ENCODE assay signal across 13 mouse cellular contexts in the genomic region with DNA sequence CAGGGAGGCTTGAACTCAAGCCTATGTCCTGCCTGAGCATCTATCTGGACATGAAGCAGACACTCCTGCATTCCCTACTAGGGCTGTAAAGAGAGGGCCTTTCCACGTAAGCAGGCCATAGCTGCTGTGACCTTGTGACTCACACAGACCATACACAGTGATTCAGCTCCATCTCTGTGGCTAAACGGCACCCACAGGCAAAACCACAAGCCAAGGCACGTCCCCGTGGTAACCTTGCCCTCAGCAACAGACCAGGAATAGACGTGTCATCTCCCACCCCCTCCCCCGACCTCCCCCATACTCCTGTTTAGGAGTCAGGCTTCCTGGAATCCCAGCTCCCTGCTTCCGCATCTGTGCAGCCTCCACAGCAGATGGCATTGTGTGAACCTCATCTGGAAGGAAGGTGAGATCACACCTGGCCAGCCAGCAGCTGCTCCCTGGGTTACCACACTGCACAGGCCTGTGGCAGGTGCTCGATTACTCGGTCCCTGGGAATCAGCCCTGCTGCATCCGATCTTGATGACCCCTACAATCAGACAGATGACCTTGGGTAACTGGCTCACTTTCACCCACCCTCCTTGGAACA.
DNase-seq lines count a peak whose midpoint lies in the region; ATAC-seq and TF ChIP-seq lines count a peak whose summit lies in the region.
"Had no signal": no experiment of that assay in that cellular context is flagged by ENCODE, and none has a peak within 500 bp of the region (broad histone marks: within the 10 kb centered on the region; RNA-seq: fewer than 3 reads in every experiment).

No protein-coding gene starts in this region.

- no peaks in the 10 kb centered on the region for H3K4me1 ChIP-seq in midbrain, embryonic 16.5 days (ENCODE audit: control insufficient read depth, insufficient read depth, low read length)

- no peaks in the 10 kb centered on the region for H3K27me3 ChIP-seq in C2C12 (ENCODE audit: control insufficient read depth, insufficient read depth, insufficient read length)
- no peaks in the 10 kb centered on the region for H3K27me3 ChIP-seq in midbrain, embryonic 16.5 days (ENCODE audit: control insufficient read depth, insufficient read depth, low read depth, low read length)
- H3K27me3 ChIP-seq: neural tube, embryonic 13.5 days had no signal

- WGBS in midbrain, embryonic 16.5 days, result 58% methylated on average over 10 of the region's 10 CpGs

- no peak overlapping the region for H3K4me3 ChIP-seq in C2C12 (ENCODE audit: insufficient read depth, poor library complexity, severe bottlenecking)
- H3K4me3 ChIP-seq in midbrain, embryonic 16.5 days (ENCODE audit: low read depth, low read length), result no peak overlapping the region
- H3K4me3 ChIP-seq: gastrocnemius, adult 2 months; limb, embryonic 10.5 days; midbrain, embryonic 10.5 days; neural tube, embryonic 13.5 days had no signal

- H3ac ChIP-seq in C2C12 (ENCODE audit: control insufficient read depth, insufficient read length, low read depth), result peak overlapping the region; percentile 2

- no peaks in the 10 kb centered on the region for H3K9me3 ChIP-seq in midbrain, embryonic 16.5 days (replicated peaks; ENCODE audit: control insufficient read depth, low read length, poor library complexity, severe bottlenecking)
- H3K9me3 ChIP-seq: limb, embryonic 10.5 days; midbrain, embryonic 10.5 days; neural tube, embryonic 13.5 days had no signal

- H3K9ac ChIP-seq in midbrain, embryonic 16.5 days (ENCODE audit: low read depth, low read length), result no peak overlapping the region
- H3K9ac ChIP-seq: neural tube, embryonic 13.5 days had no signal

- no peak overlapping the region for H3K27ac ChIP-seq in midbrain, embryonic 16.5 days (ENCODE audit: low read length)
- H3K27ac ChIP-seq: gastrocnemius, adult 2 months; limb, embryonic 10.5 days; midbrain, embryonic 10.5 days; neural tube, embryonic 13.5 days had no signal

- H3K79me2 ChIP-seq in C2C12 (ENCODE audit: control insufficient read depth, insufficient read depth), result no peaks in the 10 kb centered on the region

- H3K36me3 ChIP-seq in C2C12 (ENCODE audit: control insufficient read depth, insufficient read depth), result no peaks in the 10 kb centered on the region
- H3K36me3 ChIP-seq in midbrain, embryonic 16.5 days (ENCODE audit: control insufficient read depth, insufficient read depth, low read length), result no peaks in the 10 kb centered on the region
- H3K36me3 ChIP-seq: limb, embryonic 10.5 days; midbrain, embryonic 10.5 days; neural tube, embryonic 13.5 days had no signal

- peak; percentile 43 for ATAC-seq in megakaryocyte, adult 5-6 weeks (ENCODE audit: poor library complexity, severe bottlenecking)
- no peak for ATAC-seq in midbrain, embryonic 16.5 days

- DNase-seq in 3134 (ENCODE audit: extremely low read depth, insufficient read length, low spot score), result peak; percentile 82
- DNase-seq in adrenal gland, adult 8-10 months, result peak; percentile 57
- no peak for DNase-seq in frontal cortex, postnatal 25 days (ENCODE audit: low spot score in 2 of 2)
- DNase-seq in cerebellum, adult 9-10 months, result no peak
- no peak for DNase-seq in retina, embryonic 14.5 days (ENCODE audit: low spot score)
- DNase-seq: gastrocnemius, adult 2 months; lung, adult 18-20 months had no signal

- TF ChIP-seq CTCF in C2C12 (IDR thresholded peaks at IDR 0.05; ENCODE audit: control insufficient read depth, insufficient read depth, insufficient read length), result no peak

- H3K79me3 ChIP-seq in C2C12 (ENCODE audit: low read depth), result no peaks in the 10 kb centered on the region

- H3K4me2 ChIP-seq in midbrain, embryonic 16.5 days (ENCODE audit: low read length), result no peak overlapping the region
- H3K4me2 ChIP-seq: neural tube, embryonic 13.5 days had no signal

TF ChIP-seq in C2C12, 6 proteins besides CTCF, POLR2A, EP300 and RAD21:
- peak; percentile 28 for TF ChIP-seq USF1 (IDR thresholded peaks at IDR 0.05; ENCODE audit: low read depth)
- peak; percentile 92 for TF ChIP-seq FOSL1 (IDR thresholded peaks at IDR 0.05; ENCODE audit: insufficient read depth, low read length, poor library complexity, severe bottlenecking)
- TF ChIP-seq MYOG (IDR thresholded peaks at IDR 0.05; ENCODE audit: control insufficient read depth, extremely low read depth, insufficient read length), result no peak
- TF ChIP-seq MYOD1 (IDR thresholded peaks at IDR 0.05; ENCODE audit: control insufficient read depth, insufficient read length, low read depth), result peak; percentile 95
- TF ChIP-seq MAX (IDR thresholded peaks at IDR 0.05), result peak; percentile 83

Comparison
In these comparisons a context has a peak if more than half of its experiments do, and no peak if none do; other contexts are left out.
1. DNase-seq: peak in 3134 (single experiment) and adrenal gland, adult 8-10 months (single experiment); none in frontal cortex, postnatal 25 days (0 of 2), cerebellum, adult 9-10 months (single experiment) and retina, embryonic 14.5 days (single experiment).